Mouse (Mus musculus) adrenal gland, postnatal 36 days (tissue): ENCODE results near the gene Gtpbp1. TPM values are rescaled to one million over a fixed set of nuclear protein-coding genes. Genes with fewer than 3 reads are reported as not detected.

Experiments used
- DNase-seq, 2 experiments: peaks; one replicate each; pipeline ENCODE4 v3.0.0; 2021; ENCODE audit warnings: mixed read lengths in 1 of 2
- total RNA-seq, 2 experiments: library from RNA; stranded (reverse); gene quantifications; 2 replicates each; pipeline ENCODE4 v1.2.3; 2021

The Gtpbp1 gene
- total RNA-seq, 2 experiments from 2014 or later: 25.8 to 27.2 TPM

DNA sequence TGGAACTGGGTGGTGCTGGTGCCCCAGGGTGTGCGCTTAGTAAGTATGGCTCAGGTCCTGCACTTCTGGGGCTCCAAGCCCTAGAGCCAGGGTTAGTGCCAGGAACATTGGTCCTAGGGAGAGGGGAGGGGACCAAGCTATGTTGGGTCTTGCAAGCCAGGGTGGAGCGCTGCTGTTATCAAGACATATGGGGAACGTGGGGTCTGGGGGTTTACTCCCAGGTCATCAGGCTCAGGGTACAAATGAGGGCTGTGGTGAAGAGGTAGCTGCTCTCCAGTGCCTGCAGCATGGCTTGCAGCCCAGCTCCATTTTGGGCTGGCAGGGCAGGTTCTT is 62.7 kb downstream of the Gtpbp1 start:
- DNase-seq: no peak

DNA sequence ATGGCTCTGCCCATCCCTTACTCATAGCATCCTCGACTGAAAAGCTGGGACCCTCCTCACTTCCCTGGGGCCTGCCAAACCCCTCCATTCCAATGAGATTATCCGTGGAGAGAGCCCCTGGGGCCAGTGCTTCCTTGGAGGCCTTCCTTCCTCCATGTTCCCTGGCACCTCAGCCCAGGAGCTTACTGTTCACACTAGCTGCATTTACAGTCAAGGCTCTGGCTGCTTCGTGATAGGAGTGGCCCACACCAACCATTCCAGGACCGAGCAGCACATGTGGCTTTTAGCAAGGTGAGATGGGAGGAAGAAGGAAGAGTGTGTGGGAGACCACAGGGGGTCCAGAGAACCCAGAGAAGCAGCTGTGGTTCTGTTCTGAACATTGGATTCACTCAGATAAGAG is 63.2 kb downstream of the Gtpbp1 start:
- DNase-seq: no peak

DNA sequence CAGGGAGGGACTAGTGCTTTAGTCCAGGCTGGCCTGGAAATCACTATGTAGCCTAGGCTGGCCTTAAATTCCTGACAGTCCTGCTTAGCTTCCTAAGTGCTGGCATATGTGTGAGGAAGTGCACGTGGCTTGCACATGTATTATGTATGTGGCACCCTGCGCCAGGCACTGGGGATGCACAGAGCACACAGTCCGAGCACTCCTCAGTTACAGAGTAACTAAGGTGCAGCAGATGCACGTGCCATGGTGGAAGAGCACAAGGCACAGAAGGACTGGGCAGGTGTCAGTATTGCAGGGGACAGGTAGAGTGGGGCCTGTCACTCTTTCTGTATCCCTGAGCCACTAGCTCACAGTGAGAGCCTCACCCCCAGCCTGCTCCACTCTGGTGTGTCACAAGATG is 64.5 kb downstream of the Gtpbp1 start:
- no peak for DNase-seq

DNA sequence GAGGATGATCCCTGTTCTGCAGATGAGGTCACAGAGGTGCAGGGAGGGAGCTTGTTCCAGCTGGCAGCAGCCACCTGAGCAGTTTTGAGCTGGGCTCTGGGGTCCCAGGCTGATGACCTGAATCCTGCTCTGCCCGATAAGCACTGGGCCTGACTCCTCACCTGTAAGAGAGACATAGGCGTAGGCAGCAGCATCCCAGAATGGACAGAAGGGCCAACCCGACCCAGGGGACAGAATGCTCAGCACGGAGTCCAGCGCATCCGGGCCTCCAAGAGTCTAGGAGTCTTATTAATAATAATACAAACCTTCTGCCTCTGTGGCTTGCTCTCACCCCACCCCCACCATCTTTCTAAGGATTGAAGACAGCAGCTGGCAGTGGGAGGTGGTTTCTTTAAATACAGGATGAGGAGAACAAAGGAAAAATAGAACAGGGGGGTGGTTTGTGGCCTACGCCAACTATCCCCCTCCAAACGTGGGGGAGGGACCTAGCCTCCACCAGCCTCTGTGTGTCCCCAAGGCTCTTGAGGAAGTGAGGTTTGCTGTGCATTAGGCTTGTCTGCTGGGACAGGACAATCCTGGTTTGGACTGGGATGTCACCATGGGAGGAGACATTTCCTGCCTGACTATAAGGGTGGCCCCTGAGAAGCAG is 65.5 kb downstream of the Gtpbp1 start:
- no peak for DNase-seq

DNA sequence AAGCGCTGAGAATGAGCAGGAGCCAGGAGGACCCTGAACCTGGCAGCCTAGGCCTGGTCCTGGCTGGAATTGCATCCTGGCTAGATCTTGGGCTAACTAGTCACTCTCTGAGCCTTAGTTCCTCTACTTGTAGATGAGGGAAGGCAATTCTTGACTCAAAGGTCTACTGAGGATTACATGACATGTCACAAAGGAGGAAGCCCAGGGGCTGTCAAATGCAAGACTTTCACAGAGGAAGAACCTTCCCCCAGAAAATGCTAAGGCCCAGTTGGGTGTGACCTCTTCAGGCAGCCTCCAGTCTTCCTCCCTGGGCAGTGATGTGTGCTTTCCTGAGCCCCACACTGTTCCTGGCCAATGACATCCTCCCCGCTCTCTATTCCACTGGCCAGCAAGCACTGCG is 66.5 kb downstream of the Gtpbp1 start:
- no peak for DNase-seq

DNA sequence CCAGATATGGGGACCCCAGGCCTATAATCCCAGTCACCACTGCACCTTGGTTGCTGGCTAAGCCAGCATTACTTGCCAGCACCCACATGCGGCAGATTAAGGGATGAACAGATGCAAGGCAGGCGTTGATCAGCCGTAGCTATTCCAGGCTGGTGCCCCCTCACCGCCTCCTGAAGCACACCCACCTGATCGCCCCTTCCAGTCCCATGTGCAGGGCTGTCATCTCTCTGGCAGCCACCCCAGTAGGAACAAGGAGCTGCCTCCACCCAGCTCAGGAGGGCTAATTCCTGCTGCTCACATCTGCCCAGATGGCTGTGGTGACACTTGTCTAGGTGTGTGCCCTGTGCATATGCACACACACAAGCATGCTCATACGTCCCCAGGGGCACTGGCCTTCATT is 70.3 kb downstream of the Gtpbp1 start:
- DNase-seq: no peak

DNA sequence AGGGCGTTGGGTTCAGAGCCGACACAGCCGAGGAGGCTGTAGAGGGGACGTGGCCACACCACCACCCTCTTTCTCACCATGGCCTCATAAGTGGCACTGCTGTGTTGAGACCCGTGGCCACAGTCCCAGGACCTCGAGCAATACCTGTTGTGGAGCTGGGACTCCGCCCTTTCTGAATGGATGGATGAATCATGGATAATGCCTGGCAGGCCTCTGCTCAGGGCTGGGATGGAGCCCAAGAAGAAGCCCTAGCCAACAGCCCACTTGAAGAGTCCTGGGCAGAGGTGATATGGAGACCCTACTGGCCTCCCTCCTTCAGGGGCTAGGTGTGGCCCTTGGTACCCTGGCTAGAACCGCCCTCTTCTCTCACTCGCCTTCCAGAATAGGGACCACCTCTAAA is 72.4 kb downstream of the Gtpbp1 start:
- DNase-seq: no peak

DNA sequence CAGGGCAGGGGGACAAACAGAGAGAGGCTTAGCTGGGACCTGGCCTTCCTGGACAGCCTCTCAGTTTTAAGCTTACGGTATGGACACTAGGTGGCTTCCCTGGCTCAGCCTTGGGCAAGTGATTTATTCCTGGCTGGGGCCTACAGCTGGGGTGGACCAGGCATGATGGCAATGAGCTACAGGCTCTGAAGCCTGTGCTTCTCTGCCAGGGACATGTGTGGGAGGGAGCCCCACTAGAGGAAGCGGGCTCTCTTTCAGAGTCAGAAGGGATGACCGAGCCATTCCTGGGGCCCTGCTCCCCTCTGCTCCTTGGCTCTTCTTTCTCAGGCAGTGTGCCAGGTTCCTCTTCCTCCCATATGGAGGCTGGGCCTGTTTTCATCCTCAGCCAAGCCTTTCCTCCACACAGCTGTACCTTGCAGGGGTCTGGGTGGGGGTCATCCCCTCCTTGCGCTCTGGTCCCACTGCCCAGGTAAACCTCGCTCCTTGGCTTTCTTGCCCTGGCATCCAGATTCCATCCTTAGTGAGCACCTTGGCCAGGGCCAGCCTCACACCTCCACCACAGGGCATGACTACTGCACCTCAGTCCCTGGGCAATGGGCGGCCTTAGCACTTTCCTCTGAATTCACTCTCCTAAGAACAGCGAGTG is 73.1 kb downstream of the Gtpbp1 start:
- no peak for DNase-seq

DNA sequence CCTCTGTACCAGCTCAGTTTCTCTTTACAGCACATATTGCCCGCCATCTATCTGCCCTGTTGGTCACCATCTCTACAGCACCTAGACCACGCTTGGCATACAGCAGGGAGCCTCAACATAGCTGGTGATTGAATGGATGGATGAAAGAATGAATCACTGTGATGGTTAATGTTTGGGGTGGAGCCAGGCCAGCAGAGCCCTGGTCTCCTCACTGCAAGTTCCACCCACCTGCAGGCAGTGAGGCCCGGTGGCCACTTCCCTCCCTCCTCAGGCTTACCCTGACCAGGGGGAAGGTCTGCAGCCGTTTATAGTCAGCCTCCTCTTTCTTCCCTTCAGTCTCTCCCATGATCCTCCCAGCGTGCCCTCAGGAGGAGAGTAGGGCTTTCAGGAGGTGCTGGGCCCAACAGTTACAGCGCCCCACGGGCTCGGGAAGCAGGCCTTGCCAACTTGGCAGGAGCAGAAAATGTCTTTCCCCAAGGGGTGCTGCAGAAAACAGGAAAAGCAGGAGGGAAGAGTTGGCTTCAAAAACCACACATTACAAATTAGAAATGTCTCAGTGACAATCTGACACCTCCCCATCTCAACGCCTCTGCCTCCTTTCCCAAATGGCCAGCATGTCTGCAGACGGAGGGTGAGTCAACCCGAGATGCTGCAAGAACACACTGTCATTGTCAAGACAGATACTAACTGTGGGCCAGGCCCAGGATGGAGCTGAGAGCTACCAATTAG is 74.1 kb downstream of the Gtpbp1 start:
- no peak for DNase-seq

DNA sequence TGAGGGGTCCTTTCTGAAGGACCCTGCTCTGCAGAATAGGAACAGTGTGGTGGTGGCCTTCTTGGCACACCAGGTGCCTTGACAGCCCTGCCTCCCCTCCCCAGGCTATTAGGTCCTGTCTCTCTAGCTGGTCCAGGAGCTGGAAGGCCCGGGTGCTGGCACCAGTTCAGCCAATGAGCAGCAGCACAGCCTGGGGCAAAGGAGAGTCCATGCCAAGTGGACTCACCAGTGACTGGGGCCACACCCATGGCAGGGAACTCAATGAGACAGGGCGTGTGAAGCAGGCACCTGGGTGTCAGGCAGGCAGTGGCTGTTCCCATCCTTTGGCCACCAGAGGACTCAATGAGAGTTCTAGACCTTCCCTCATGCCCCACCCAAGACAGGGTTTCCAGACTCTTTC is 74.7 kb downstream of the Gtpbp1 start:
- DNase-seq: peak; percentile 25 to 64

DNA sequence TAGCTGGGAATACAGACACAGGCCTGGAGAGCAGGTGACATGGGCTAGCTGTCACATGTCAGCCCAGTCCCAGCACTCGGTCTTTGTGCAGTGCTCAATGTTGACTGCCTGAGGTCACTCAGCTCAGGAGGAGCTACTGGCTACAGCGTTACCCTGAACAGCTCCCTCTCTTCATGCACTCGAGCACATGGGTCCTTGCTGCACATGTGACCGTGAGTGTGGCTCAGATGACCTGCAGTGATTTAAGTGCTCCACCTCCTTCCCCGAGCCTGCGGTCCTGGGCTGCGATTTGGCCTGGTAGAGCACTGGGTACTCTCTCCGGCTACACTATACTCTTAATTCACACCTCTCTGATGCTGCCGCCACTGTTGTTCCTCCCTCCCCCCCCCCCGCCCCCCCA is 75.5 kb downstream of the Gtpbp1 start:
- DNase-seq: no peak

DNA sequence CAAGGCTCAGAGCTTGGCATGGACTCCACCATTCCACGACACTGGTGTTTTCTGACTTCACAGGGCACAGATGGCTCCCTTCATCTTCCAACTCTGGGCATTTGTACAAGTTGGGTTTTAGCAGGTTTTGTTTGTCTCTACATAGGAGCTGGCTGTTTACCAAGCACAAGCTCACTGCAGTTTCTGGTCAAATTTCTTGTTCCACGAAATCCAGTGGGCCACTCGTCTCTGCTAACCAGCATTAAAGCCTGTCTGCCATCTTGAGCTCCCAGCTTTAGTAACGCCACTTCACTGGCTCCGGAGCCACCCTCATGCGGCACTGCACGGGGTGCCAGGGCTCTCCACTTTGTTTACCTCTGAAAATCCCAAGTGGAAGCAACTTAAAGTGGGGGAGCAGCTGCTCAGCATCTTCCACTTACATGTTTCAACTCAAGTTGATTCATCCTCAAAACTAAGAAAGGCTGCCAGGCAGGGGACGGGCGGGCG is 76.0 kb downstream of the Gtpbp1 start:
- DNase-seq: no peak

DNA sequence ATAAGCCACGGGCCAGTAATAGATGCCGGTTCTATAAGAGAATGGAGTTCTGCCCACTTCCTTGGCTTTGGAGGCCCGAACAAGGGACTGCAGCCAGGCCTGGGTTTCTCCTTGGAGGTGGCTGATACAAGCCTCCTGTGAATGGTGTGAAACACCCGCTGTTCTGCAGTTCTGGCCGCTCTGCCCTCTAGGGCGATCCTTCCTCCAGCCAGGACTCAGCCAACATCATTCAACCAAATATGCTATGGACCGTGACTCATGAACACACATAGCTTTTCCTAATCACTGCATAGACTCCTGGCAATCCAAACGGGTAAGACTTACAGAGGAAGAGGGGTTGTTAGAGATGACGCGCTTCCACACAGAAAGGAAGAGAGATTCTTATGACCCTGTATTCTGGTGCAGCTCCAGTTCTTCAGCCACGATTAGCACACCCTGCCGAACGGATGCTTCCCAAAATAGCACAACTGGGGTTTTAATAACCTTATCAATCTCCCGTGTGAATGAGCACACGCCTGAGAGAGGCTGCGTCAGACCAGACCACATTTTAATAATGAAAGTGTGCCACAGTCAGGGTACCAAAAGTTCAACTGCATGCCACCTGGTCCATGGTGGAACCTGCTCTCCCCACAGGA is 76.8 kb downstream of the Gtpbp1 start:
- DNase-seq: no peak

DNA sequence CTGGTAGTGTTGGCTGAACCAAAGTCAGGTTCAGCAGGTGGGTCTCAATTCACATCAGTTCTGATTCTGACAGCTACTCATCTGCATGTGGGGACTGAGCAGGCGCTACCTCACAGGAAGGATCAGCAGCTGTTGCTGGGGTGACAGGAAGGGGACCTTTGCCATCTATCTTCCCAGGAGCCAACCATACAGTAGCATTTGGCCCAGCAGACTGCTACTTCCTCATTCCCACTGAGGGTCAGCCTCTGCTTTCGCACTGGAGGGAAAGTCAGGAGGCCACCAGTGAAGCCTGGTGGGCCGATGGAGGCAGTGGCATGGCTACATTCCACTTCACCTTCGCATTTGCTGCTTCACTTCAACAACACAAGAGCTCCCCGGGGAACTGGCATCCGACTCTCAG is 77.7 kb downstream of the Gtpbp1 start:
- no peak for DNase-seq

DNA sequence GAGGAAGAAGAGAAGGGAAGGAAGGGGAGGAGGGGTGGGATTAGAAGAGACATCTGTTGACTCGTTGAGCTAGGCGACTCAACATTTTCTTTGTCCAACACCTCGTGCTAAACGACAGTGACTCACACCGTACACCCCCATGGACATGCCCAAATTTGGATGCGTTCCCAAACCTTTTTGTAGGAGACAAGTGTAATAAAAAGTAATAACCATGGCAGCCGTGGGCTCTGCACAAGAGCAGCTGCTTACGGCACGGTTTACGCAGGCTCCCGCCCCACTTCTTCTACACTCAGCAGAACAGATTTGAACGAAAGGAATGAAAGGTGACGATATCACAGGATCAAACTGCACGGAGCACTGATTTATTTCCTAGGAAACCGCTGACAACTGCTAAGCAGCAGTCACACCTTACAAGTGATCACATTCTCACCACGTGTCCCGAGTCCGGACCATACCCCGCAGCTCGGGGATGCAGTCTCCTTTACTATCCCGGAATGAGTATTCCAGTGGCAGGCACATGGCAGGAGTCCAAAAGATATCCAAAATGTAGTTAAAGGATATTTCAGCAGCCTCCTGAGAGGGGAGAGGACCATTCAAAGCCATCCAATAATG is 80.1 kb downstream of the Gtpbp1 start:
- DNase-seq: no peak

Other genes starting within 250 kb of the Gtpbp1 start
- 10 to 100 TPM; 69.0 to 96.0 TPM for gene Csnk1e, start 235.3 kb upstream of the Gtpbp1 start, total RNA-seq
- 1 to 10 TPM in 1 of 2 experiments, under 1 TPM in 1; 0.30 to 2.3 TPM for gene Kcnj4, start 185.6 kb upstream of the Gtpbp1 start, total RNA-seq
- gene Kdelr3, start 174.4 kb upstream of the Gtpbp1 start, total RNA-seq: 1 to 10 TPM; 3.6 to 6.3 TPM
- 100 to 1,000 TPM; 228 to 300 TPM for gene Ddx17, start 144.1 kb upstream of the Gtpbp1 start, total RNA-seq
- 1 to 10 TPM in 1 of 2 experiments, under 1 TPM in 1; 0.83 to 1.6 TPM for gene Dmc1, start 85.7 kb upstream of the Gtpbp1 start, total RNA-seq
- gene Fam227a, start 31.9 kb upstream of the Gtpbp1 start, total RNA-seq: 1 to 10 TPM; 2.4 to 2.8 TPM
- 10 to 100 TPM; 15.9 to 24.7 TPM for gene Cby1, start 31.6 kb upstream of the Gtpbp1 start, total RNA-seq
- gene Tomm22, start 20.0 kb upstream of the Gtpbp1 start, total RNA-seq: 100 to 1,000 TPM; 110 to 112 TPM
- gene Josd1, start 2.9 kb upstream of the Gtpbp1 start, total RNA-seq: 10 to 100 TPM; 33.8 to 36.4 TPM
- gene Sun2, start 51.7 kb downstream of the Gtpbp1 start, total RNA-seq: 10 to 100 TPM; 58.1 to 61.0 TPM
- gene Dnal4, start 87.0 kb downstream of the Gtpbp1 start, total RNA-seq: 10 to 100 TPM; 19.5 to 22.9 TPM
- 1 to 10 TPM; 6.0 to 6.7 TPM for gene Nptxr, start 113.9 kb downstream of the Gtpbp1 start, total RNA-seq
- gene Npcd, start 143.4 kb downstream of the Gtpbp1 start, total RNA-seq: 1 to 10 TPM; 1.1 to 2.2 TPM
- gene Cbx6, start 143.8 kb downstream of the Gtpbp1 start, total RNA-seq: 10 to 100 TPM; 55.8 to 57.4 TPM
- 10 to 100 TPM; 14.5 to 15.7 TPM for gene Apobec3, start 200.8 kb downstream of the Gtpbp1 start, total RNA-seq